Mouse (Mus musculus) MEL (cell line): Measurements from ENCODE around the gene Ociad1. TPM values are rescaled to one million over a fixed set of nuclear protein-coding genes. Genes with fewer than 3 reads are reported as not detected.
A peak's percentile ranks its signal among the peaks of the same experiment; 100 is the strongest.

Experiments used
- DNase-seq: peaks from one replicate; pipeline ENCODE4 v3.0.0; 2011; ENCODE audit warnings: low read depth, low spot score
- H3K27ac ChIP-seq: 2 replicates; pipeline ENCODE4 v1.5.1; 2012; ENCODE audit warnings: low read depth, mild to moderate bottlenecking, control low read depth, low read length, moderate library complexity; ENCODE audit not compliant: control insufficient read depth
- H3K27me3 ChIP-seq, 2 experiments: fragments of 150-350 bp in 1 of 2; sonication (generic) in 1 of 2; 2 replicates each; pipeline ENCODE4 v1.6.1; 2012; ENCODE audit warnings: low read length in 2 of 2, mild to moderate bottlenecking in 2 of 2, improper control_type of control experiment in 1 of 2, moderate library complexity in 1 of 2; ENCODE audit not compliant: insufficient read depth in 2 of 2, control insufficient read depth in 1 of 2
- H3K36me3 ChIP-seq, 2 experiments: 2 replicates each; pipeline ENCODE4 v1.6.1; 2012 to 2014; ENCODE audit warnings: low read length in 2 of 2, improper control_type of control experiment in 1 of 2, inconsistent platforms in 1 of 2, mild to moderate bottlenecking in 1 of 2; ENCODE audit not compliant: insufficient read depth in 2 of 2, control insufficient read depth in 1 of 2
- H3K4me1 ChIP-seq, 2 experiments: fragments of 150-350 bp in 1 of 2; sonication (generic) in 1 of 2; 2 replicates each; pipeline ENCODE4 v1.6.1; 2012; ENCODE audit warnings: low read length in 2 of 2, improper control_type of control experiment in 1 of 2, mild to moderate bottlenecking in 1 of 2; ENCODE audit not compliant: insufficient read depth in 2 of 2, control insufficient read depth in 1 of 2
- H3K4me3 ChIP-seq, 2 experiments: fragments of 150-350 bp in 1 of 2; sonication (generic) in 1 of 2; 2 replicates each; pipeline ENCODE4 v1.5.1; 2012; ENCODE audit warnings: low read depth in 2 of 2, low read length in 2 of 2, mild to moderate bottlenecking in 2 of 2, moderate library complexity in 2 of 2, control low read depth in 1 of 2, improper control_type of control experiment in 1 of 2; ENCODE audit not compliant: control insufficient read depth in 1 of 2, insufficient read depth in 1 of 2
- H3K79me2 ChIP-seq: 2 replicates; pipeline ENCODE4 v1.6.1; 2012; ENCODE audit warnings: mild to moderate bottlenecking, low read length, moderate library complexity; ENCODE audit not compliant: control insufficient read depth, poor library complexity, insufficient read depth
- H3K9ac ChIP-seq: 2 replicates; pipeline ENCODE4 v1.6.1; 2012; ENCODE audit warnings: low read depth, mild to moderate bottlenecking, control low read depth, low read length, moderate library complexity; ENCODE audit not compliant: control insufficient read depth, poor library complexity, severe bottlenecking
- H3K9me3 ChIP-seq: fragments of 150-350 bp; sonication (generic); replicated peaks from 2 replicates; pipeline ENCODE4 v1.6.1; 2012; ENCODE audit warnings: mild to moderate bottlenecking, low read length, improper control_type of control experiment, moderate library complexity; ENCODE audit not compliant: insufficient read depth
- BHLHE40 ChIP-seq: IDR thresholded peaks from 2 replicates; pipeline ENCODE4 v1.6.1; 2012; ENCODE audit warnings: low read depth, mild to moderate bottlenecking, inconsistent platforms, low read length, improper control_type of control experiment, borderline replicate concordance
- CHD1 ChIP-seq: IDR thresholded peaks from 2 replicates; pipeline ENCODE4 v1.6.1; 2012; ENCODE audit warnings: low read depth, mild to moderate bottlenecking, inconsistent platforms, low read length, improper control_type of control experiment
- CHD2 ChIP-seq: IDR thresholded peaks from 2 replicates; pipeline ENCODE4 v1.6.1; 2011; ENCODE audit warnings: low read length, improper control_type of control experiment
- E2F4 ChIP-seq: IDR thresholded peaks from 2 replicates; pipeline ENCODE4 v1.6.1; 2011; ENCODE audit warnings: low read depth, low read length, improper control_type of control experiment, borderline replicate concordance
- ELF1 ChIP-seq: IDR thresholded peaks from 2 replicates; pipeline ENCODE4 v1.6.1; 2014; ENCODE audit warnings: low read depth, mild to moderate bottlenecking, inconsistent platforms, low read length, improper control_type of control experiment, moderate library complexity
- GABPA ChIP-seq: IDR thresholded peaks from 2 replicates; pipeline ENCODE4 v1.6.1; 2012; ENCODE audit warnings: low read depth, mild to moderate bottlenecking, inconsistent platforms, low read length, improper control_type of control experiment, moderate library complexity
- GATA1 ChIP-seq: IDR thresholded peaks from 2 replicates; pipeline ENCODE4 v1.6.1; 2011; ENCODE audit warnings: low read depth, low read length, improper control_type of control experiment
- HCFC1 ChIP-seq: IDR thresholded peaks from 2 replicates; pipeline ENCODE4 v1.6.1; 2012; ENCODE audit warnings: low read depth, mild to moderate bottlenecking, inconsistent platforms, low read length, improper control_type of control experiment, moderate library complexity
- MAFK ChIP-seq: IDR thresholded peaks from 2 replicates; pipeline ENCODE4 v1.6.1; 2011; ENCODE audit warnings: low read depth, mild to moderate bottlenecking, low read length, improper control_type of control experiment, borderline replicate concordance
- MAX ChIP-seq: IDR thresholded peaks from 2 replicates; pipeline ENCODE4 v1.6.1; 2011; ENCODE audit warnings: low read length, improper control_type of control experiment
- MAZ ChIP-seq: IDR thresholded peaks from 2 replicates; pipeline ENCODE4 v1.6.1; 2012; ENCODE audit warnings: low read depth, mild to moderate bottlenecking, inconsistent platforms, low read length, improper control_type of control experiment
- MEF2A ChIP-seq: IDR thresholded peaks from 2 replicates; pipeline ENCODE4 v1.6.1; 2014; ENCODE audit warnings: low read depth, mild to moderate bottlenecking, inconsistent platforms, low read length, improper control_type of control experiment; ENCODE audit not compliant: poor library complexity, insufficient replicate concordance, severe bottlenecking; ENCODE audit errors: extremely low read depth
- MXI1 ChIP-seq: IDR thresholded peaks from 2 replicates; pipeline ENCODE4 v1.6.1; 2011; ENCODE audit warnings: mild to moderate bottlenecking, low read depth, low read length, improper control_type of control experiment
- MYC ChIP-seq: IDR thresholded peaks from 2 replicates; pipeline ENCODE4 v1.6.1; 2011; ENCODE audit warnings: low read depth, mild to moderate bottlenecking, low read length, improper control_type of control experiment, moderate library complexity
- NELFE ChIP-seq: IDR thresholded peaks from 2 replicates; pipeline ENCODE4 v1.6.1; 2011; ENCODE audit warnings: low read depth, low read length, improper control_type of control experiment
- NRF1 ChIP-seq: IDR thresholded peaks from 2 replicates; pipeline ENCODE4 v1.6.1; 2014; ENCODE audit warnings: low read depth, mild to moderate bottlenecking, inconsistent platforms, low read length, improper control_type of control experiment, moderate library complexity; ENCODE audit not compliant: poor library complexity, insufficient read depth, severe bottlenecking
- POLR2AphosphoS2 ChIP-seq: IDR thresholded peaks from 2 replicates; pipeline ENCODE4 v1.6.1; 2011; ENCODE audit warnings: low read length, improper control_type of control experiment
- POLR2AphosphoS5 ChIP-seq: IDR thresholded peaks from 2 replicates; pipeline ENCODE4 v1.6.1; 2012; ENCODE audit warnings: low read depth, borderline replicate concordance, mild to moderate bottlenecking, inconsistent platforms, low read length, moderate library complexity, mixed read lengths
- RAD21 ChIP-seq: IDR thresholded peaks from 2 replicates; pipeline ENCODE4 v1.6.1; 2011; ENCODE audit warnings: mild to moderate bottlenecking, low read depth, low read length, improper control_type of control experiment
- RCOR1 ChIP-seq: IDR thresholded peaks from 2 replicates; pipeline ENCODE4 v1.6.1; 2012; ENCODE audit warnings: low read depth, mild to moderate bottlenecking, inconsistent platforms, low read length, improper control_type of control experiment
- SIN3A ChIP-seq: IDR thresholded peaks from 2 replicates; pipeline ENCODE4 v1.6.1; 2012; ENCODE audit warnings: low read length, improper control_type of control experiment, inconsistent platforms
- SMC3 ChIP-seq: IDR thresholded peaks from 2 replicates; pipeline ENCODE4 v1.6.1; 2011; ENCODE audit warnings: low read depth, low read length, improper control_type of control experiment
- TBP ChIP-seq: IDR thresholded peaks from 2 replicates; pipeline ENCODE4 v1.8.0; 2011; ENCODE audit warnings: low read depth, low read length, improper control_type of control experiment
- TCF12 ChIP-seq: IDR thresholded peaks from 2 replicates; pipeline ENCODE4 v1.6.1; 2014; ENCODE audit warnings: low read depth, mild to moderate bottlenecking, inconsistent platforms, low read length, improper control_type of control experiment, moderate library complexity
- UBTF ChIP-seq: IDR thresholded peaks from 2 replicates; pipeline ENCODE4 v1.6.1; 2012; ENCODE audit warnings: low read depth, mild to moderate bottlenecking, inconsistent platforms, low read length, improper control_type of control experiment, moderate library complexity, borderline replicate concordance; ENCODE audit not compliant: insufficient read depth
- USF1 ChIP-seq: IDR thresholded peaks from 2 replicates; pipeline ENCODE4 v1.6.1; 2014; ENCODE audit warnings: low read depth, mild to moderate bottlenecking, inconsistent platforms, low read length, improper control_type of control experiment, moderate library complexity
- USF2 ChIP-seq, 2 experiments: IDR thresholded peaks; 2 replicates each; pipeline ENCODE4 v1.6.1; 2011 to 2012; ENCODE audit warnings: improper control_type of control experiment in 2 of 2, low read length in 2 of 2, borderline replicate concordance in 1 of 2, inconsistent platforms in 1 of 2, low read depth in 1 of 2, mild to moderate bottlenecking in 1 of 2; ENCODE audit not compliant: insufficient read depth in 1 of 2
- ZC3H11A ChIP-seq: IDR thresholded peaks from 2 replicates; pipeline ENCODE4 v1.6.1; 2012; ENCODE audit warnings: low read depth, mild to moderate bottlenecking, inconsistent platforms, low read length, improper control_type of control experiment
- ZKSCAN1 ChIP-seq: IDR thresholded peaks from 2 replicates; pipeline ENCODE4 v1.6.1; 2012; ENCODE audit warnings: low read depth, mild to moderate bottlenecking, inconsistent platforms, low read length, improper control_type of control experiment, moderate library complexity
- ZNF384 ChIP-seq: IDR thresholded peaks from 2 replicates; pipeline ENCODE4 v1.6.1; 2012; ENCODE audit warnings: low read depth, mild to moderate bottlenecking, inconsistent platforms, low read length, improper control_type of control experiment
- polyA plus RNA-seq, 2 experiments: library from polyadenylated mRNA; stranded (reverse) in 1 of 2; unstranded in 1 of 2; fragments of >175 nt in 1 of 2; fragments of >200 nt in 1 of 2; gene quantifications; 2 replicates each; pipeline versions ENCODE4 v1.2.1 to v1.2.4; 2012; ENCODE audit warnings: low replicate concordance in 2 of 2, low read depth in 1 of 2; ENCODE audit not compliant: insufficient read length in 2 of 2, insufficient read depth in 1 of 2, missing spikeins in 1 of 2
- total RNA-seq: library from RNA; depleted of rRNA; stranded (reverse); fragments of 300-350 nt; gene quantifications from 2 replicates; pipeline ENCODE4 v1.2.3, GENCODE M21; 2012

Gene Ociad1
- total and polyA plus RNA-seq, 3 experiments: 110 to 221 TPM; not detected in 1

DNA sequence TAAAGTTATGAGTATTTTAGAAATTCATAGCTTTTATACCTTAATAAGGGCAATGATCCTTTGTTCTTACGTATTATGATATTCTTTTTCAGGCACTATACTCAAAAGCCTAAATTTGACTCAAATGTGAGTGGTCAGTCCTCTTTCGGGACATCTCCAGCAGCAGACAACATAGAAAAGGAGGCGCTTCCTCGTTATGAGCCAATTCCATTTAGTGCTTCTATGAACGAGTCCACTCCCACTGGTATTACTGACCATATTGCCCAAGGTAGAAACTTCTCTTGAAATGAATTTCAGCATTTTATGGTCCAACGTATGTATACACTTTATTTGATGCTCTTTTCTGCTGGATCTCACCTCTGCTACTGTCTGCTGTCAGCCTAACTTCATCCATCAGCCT is 13.9 kb downstream of the Ociad1 start:
- H3K27me3 ChIP-seq: no peaks in the 10 kb centered on the region
- H3K79me2 ChIP-seq: no peaks in the 10 kb centered on the region; the same call in 1 of the 2 replicates
- peaks cover 17 to 71% of the 10 kb centered on the region in 2 experiments for H3K36me3 ChIP-seq
- no peak overlapping the region for H3K9ac ChIP-seq
- peaks cover 5 to 6% of the 10 kb centered on the region in 2 experiments for H3K4me1 ChIP-seq
- no peaks in the 10 kb centered on the region for H3K9me3 ChIP-seq
- TF ChIP-seq MAFK: no peak
- no peak for TF ChIP-seq POLR2AphosphoS5
- no peak for TF ChIP-seq MAZ
- TF ChIP-seq ZNF384: no peak
- TF ChIP-seq TCF12: no peak
- no peak for TF ChIP-seq ELF1
- TF ChIP-seq ZKSCAN1: no peak
- TF ChIP-seq BHLHE40: no peak
- TF ChIP-seq SMC3: no peak
- no peak for TF ChIP-seq POLR2AphosphoS2
- TF ChIP-seq CHD2: no peak
- TF ChIP-seq UBTF: no peak
- no peak for TF ChIP-seq ZC3H11A
- TF ChIP-seq HCFC1: no peak
- no peak for TF ChIP-seq USF1
- no peak for TF ChIP-seq RCOR1
- no peak for TF ChIP-seq MXI1
- no peak for TF ChIP-seq NRF1
- TF ChIP-seq RAD21: no peak
- TF ChIP-seq, all 39 proteins: peak for 0
- no peak for DNase-seq
- Histone ChIP-seq H3K27ac (no peak overlapping the region), H3K4me3 (no peak overlapping the region)

DNA sequence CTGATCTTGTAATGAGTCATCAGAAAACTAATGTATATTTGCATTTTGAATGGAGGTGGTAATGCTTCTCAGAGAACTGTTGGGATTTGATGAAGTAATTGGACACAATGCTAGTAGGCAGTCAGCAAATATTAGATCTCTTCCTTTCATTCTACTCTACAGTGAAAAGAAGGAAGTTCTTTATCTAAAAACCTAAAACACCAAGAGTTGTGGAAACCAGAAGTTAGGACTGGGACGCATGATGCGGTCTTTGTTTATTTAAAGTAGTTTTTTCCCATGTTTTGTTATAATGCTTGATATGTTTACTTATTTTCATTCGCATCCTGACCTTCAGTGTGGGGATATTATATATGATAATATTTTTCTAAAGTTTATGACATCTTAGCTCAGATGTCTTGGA is 14.7 kb downstream of the Ociad1 start:
- Histone ChIP-seq H3K9me3 (no peaks in the 10 kb centered on the region), H3K4me3 (no peak overlapping the region), H3K36me3 (peaks cover 17 to 70% of the 10 kb centered on the region in 2 experiments), H3K79me2 (no peaks in the 10 kb centered on the region; the same call in 1 of the 2 replicates), H3K4me1 (peaks cover 5 to 6% of the 10 kb centered on the region in 2 experiments), H3K9ac (no peak overlapping the region), H3K27ac (no peak overlapping the region), H3K27me3 (no peaks in the 10 kb centered on the region)
- peak; percentile 44 for DNase-seq
- TF ChIP-seq BHLHE40: no peak
- no peak for TF ChIP-seq ZC3H11A
- no peak for TF ChIP-seq MEF2A
- TF ChIP-seq RCOR1: peak; percentile 68
- TF ChIP-seq TBP: no peak
- TF ChIP-seq E2F4: no peak
- no peak for TF ChIP-seq NELFE
- no peak for TF ChIP-seq CHD2
- TF ChIP-seq MAX: 0 out of 2 replicates have a peak, but pooled peaks have one; percentile 25
- peak; percentile 33; the same call in 1 of the 2 replicates for TF ChIP-seq ELF1
- TF ChIP-seq GABPA: no peak
- no peak for TF ChIP-seq MYC
- no peak for TF ChIP-seq ZKSCAN1
- 0 out of 2 replicates have a peak, but pooled peaks have one; percentile 21 for TF ChIP-seq GATA1
- peak; percentile 61 for TF ChIP-seq SIN3A
- no peak for TF ChIP-seq USF2 (IDR thresholded peaks at IDR 0.05; ENCODE audit: borderline replicate concordance in 1 of 2, insufficient read depth in 1 of 2, low read depth in 1 of 2, low read length in 2 of 2)
- no peak for TF ChIP-seq CHD1
- no peak for TF ChIP-seq POLR2AphosphoS2
- 0 out of 2 replicates have a peak, but pooled peaks have one; percentile 4 for TF ChIP-seq SMC3
- no peak for TF ChIP-seq NRF1
- no peak for TF ChIP-seq USF1
